In genomic region chr17:46084091-46084501, GRCm38 (mm10) we compare ENCODE assay signal across 8 mouse cellular contexts. TPM values are rescaled to one million over a fixed set of nuclear protein-coding genes. Genes with fewer than 3 reads are reported as not detected.
DNase-seq lines count a peak whose midpoint lies in the region; ATAC-seq lines count a peak whose summit lies in the region.

No protein-coding gene starts in this region.

- no peaks in the 10 kb centered on the region for H3K27me3 ChIP-seq in liver, embryonic 11.5 days (replicated peaks; ENCODE audit: control insufficient read depth, insufficient read depth, low read length)
- H3K27me3 ChIP-seq in neural tube, embryonic 14.5 days (ENCODE audit: control insufficient read depth, insufficient read depth, low read length): no peaks in the 10 kb centered on the region

- intact Hi-C loops in heart, postnatal 14 days (cut with DNase I): no loop called here

- H3K36me3 ChIP-seq in liver, embryonic 11.5 days (ENCODE audit: control insufficient read depth, insufficient read depth, low read length): no peaks in the 10 kb centered on the region
- H3K36me3 ChIP-seq in neural tube, embryonic 14.5 days (ENCODE audit: control insufficient read depth, insufficient read depth, low read length): no peaks in the 10 kb centered on the region

- peak; percentile 9 for DNase-seq in retina, adult 2 months (ENCODE audit: low read depth, low spot score)
- no peak for DNase-seq in retina, embryonic 14.5 days (ENCODE audit: low spot score)
- peak; percentile 86 to 88 for DNase-seq in heart, postnatal 14 days
- DNase-seq in kidney, postnatal 36 days: peak; percentile 84 to 89
- peak; percentile 51 for DNase-seq in liver, embryonic 11.5 days (ENCODE audit: low spot score)
- DNase-seq in thymus, postnatal 14 days: peak; percentile 63

- peaks cover 6% of the 10 kb centered on the region for H3K4me1 ChIP-seq in liver, embryonic 11.5 days (replicated peaks; ENCODE audit: control insufficient read depth, insufficient read depth, low read length)
- H3K4me1 ChIP-seq in neural tube, embryonic 14.5 days (ENCODE audit: control insufficient read depth, insufficient read depth, low read length): peaks cover 6% of the 10 kb centered on the region; the same call in 1 of the 2 replicates

- H3K4me2 ChIP-seq in liver, embryonic 11.5 days: peak overlapping the region; percentile 4; the same call in 1 of the 2 replicates
- H3K4me2 ChIP-seq in neural tube, embryonic 14.5 days (ENCODE audit: low read depth, low read length): peak overlapping the region; percentile 30

- 29% methylated on average over 10 of the region's 10 CpGs for WGBS in liver, embryonic 11.5 days
- WGBS in neural tube, embryonic 14.5 days: 15% methylated on average over 10 of the region's 10 CpGs

- H3K27ac ChIP-seq in liver, embryonic 11.5 days (ENCODE audit: low read depth, low read length): peak overlapping the region; percentile 16; the same call in 1 of the 2 replicates
- H3K27ac ChIP-seq in neural tube, embryonic 14.5 days (ENCODE audit: low read depth, low read length): peak overlapping the region; percentile 60

- no peak overlapping the region for H3K9ac ChIP-seq in liver, embryonic 11.5 days (ENCODE audit: low read depth, low read length)
- no peak overlapping the region for H3K9ac ChIP-seq in neural tube, embryonic 14.5 days (replicated peaks; ENCODE audit: low read depth, low read length)

- peak; percentile 47; the same call in 1 of the 2 replicates for ATAC-seq in frontal cortex, adult (ENCODE audit: low TSS enrichment)
- ATAC-seq in liver, embryonic 11.5 days (replicated peaks; ENCODE audit: low FRiP score): peak; percentile 34; the same call in 1 of the 2 replicates
- peak; percentile 93 for ATAC-seq in neural tube, embryonic 14.5 days (ENCODE audit: low read depth)

- H3K4me3 ChIP-seq in liver, embryonic 11.5 days (ENCODE audit: low read depth, low read length): no peak overlapping the region
- no peak overlapping the region for H3K4me3 ChIP-seq in neural tube, embryonic 14.5 days (ENCODE audit: low read depth, low read length)

- H3K9me3 ChIP-seq in liver, embryonic 11.5 days (ENCODE audit: control insufficient read depth, low read length): peaks cover under 1% of the 10 kb centered on the region
- H3K9me3 ChIP-seq in neural tube, embryonic 14.5 days (ENCODE audit: control insufficient read depth, low read length): no peaks in the 10 kb centered on the region

RNA-seq across cellular contexts. Expression of gene Mrps18a, which starts 26.7 kb away (rescaled TPM):
- 100 to 1,000 TPM; 115 to 119 TPM for total RNA-seq in heart, postnatal 14 days (2021)
- polyA plus RNA-seq in liver, embryonic 11.5 days (2014; fragmentation: Nextera tagmentation; extraction: Ambion mirVana): 141 and 143 TPM in 2 replicates
- polyA plus RNA-seq in neural tube, embryonic 14.5 days (2014; fragmentation: Nextera tagmentation; extraction: Ambion mirVana): 143 and 152 TPM in 2 replicates

RNA-seq across cellular contexts. Expression of gene Vegfa, which starts 51.9 kb away (rescaled TPM):
- total RNA-seq in heart, postnatal 14 days (2021): 100 to 1,000 TPM; 275 TPM
- 3.4 and 4.6 TPM in 2 replicates for polyA plus RNA-seq in liver, embryonic 11.5 days (2014; fragmentation: Nextera tagmentation; extraction: Ambion mirVana)
- polyA plus RNA-seq in neural tube, embryonic 14.5 days (2014; fragmentation: Nextera tagmentation; extraction: Ambion mirVana): 4.7 and 5.0 TPM in 2 replicates

RNA-seq across cellular contexts. Expression of gene Rsph9, which starts 59.9 kb away (rescaled TPM):
- 1 to 10 TPM; 1.1 to 1.4 TPM for total RNA-seq in heart, postnatal 14 days (2021)
- 2.0 TPM in 2 replicates for polyA plus RNA-seq in liver, embryonic 11.5 days (2014; fragmentation: Nextera tagmentation; extraction: Ambion mirVana)
- polyA plus RNA-seq in neural tube, embryonic 14.5 days (2014; fragmentation: Nextera tagmentation; extraction: Ambion mirVana): 30.9 and 46.7 TPM in 2 replicates

Comparison
In these comparisons a context has a peak if more than half of its experiments do, and no peak if none do; other contexts are left out.
1. ATAC-seq: peak in every context shown above with its lines; median percentile 93 in neural tube, embryonic 14.5 days; 47 in frontal cortex, adult; 34 in liver, embryonic 11.5 days.
2. RNA of gene Rsph9, which starts 59.9 kb away (polyA plus RNA-seq): 30.9 to 46.7 TPM in neural tube, embryonic 14.5 days; 2.0 TPM in liver, embryonic 11.5 days; every median in the first group is over 10 times any median in the second.